Mouse (Mus musculus) leukemia stem cell, adult 10-12 weeks (primary cell): ENCODE data around the gene Zfp273. TPM values are rescaled to one million over a fixed set of nuclear protein-coding genes. Genes with fewer than 3 reads are reported as not detected.

ENCODE experiments used
- polyA plus RNA-seq: library from polyadenylated mRNA; stranded (reverse); fragments of >175 nt; gene quantifications from 2 replicates; pipeline ENCODE4 v1.2.3, GENCODE M21; 2012; ENCODE audit warnings: low replicate concordance

The Zfp273 gene
- polyA plus RNA-seq, result 0.15 TPM in 1 of 2 replicates, not detected in the other

DNA sequence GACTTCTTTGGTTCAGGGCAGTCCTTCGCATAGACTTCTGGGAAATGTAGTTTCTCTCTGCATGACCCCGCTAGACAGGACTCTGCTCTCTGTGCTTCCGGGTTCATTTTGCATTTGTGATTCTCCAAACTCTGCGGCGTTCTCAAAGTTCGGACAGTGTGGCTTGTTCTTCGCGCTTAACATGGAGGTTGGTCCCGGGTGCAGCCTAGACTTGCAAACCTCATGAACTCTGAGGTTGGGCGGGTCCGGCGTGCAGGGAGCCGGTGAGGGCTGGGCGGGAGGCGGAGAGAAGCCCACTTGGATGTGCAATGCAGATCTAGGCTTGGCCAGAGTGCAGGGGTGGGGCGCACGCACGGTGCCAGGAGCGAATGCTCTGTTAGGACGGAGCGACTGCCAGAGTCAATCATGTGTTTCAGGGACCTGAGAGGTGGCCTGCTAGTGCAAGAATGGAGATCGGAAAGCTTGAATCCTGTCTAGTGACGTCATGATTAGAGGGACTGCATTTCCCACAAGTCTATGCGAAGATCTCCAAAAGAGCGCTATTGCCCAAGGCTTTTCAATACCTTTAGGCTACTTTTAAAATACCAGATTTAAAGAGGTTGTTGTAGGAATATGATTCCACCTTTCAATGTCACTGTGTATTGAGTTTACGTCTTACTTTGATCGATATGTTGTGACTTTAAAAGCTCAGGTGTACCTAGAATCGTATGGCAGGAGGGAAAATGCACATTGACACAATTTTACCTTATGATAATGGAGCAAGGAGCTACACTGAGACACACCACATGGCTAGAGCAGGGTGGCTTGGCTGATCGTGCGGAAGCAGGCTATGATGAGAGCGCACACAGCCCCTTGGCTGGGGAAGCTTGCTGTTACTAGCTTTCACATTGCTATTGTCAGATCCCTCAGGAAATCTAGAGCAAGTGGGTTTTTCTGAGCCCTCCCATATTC, at the start of gene Zfp273:
Gene Zfp273, plus strand, starts transcription at position 31 of the 951 bp plus-strand sequence.

DNA sequence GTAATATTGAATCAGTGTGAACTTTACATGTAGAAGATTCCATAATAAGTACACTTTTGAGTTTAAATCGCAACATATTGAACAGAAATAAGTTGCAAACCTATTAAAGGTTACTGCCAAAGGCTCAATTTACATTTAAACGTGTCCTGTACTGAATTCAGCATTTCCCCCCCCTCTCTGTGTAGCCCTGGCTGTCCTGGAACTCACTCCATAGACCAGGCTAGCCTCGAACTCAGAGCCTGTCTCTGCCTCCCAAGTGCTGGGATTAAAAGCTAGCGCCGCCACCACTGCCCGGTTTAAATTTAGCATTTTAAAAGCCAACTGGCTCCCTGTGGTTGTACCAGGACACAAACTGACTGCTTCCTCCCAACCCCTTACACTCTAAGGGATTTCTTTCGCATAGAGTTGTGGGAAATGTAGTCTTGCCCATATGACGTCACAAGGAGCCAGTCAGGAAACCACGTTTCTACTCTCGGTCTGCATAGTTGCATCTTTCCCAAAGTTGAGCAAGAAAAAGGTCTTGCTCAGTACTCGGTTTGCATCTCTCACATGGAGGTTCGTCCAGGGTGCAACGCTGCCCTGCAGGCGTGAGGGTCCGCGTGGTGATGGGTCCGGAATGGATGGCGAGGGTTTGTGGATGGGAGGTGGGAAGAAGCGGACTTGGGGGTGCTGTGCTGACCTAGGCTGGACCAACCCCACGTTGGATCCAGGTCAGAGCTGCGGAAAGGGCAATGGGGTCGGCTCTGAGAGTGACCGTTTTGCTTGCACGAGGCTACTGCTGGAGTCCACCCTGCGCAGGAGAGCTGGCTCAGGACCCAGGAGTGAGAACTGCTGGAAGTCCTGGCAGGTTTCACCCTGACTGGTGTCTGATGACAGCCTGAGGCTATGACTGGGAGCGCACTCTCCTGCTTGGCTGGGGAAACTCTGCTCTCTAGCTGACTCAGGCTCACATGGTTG, 34.0 kb upstream of the Zfp273 start, which contains the start of gene Zfp493:
Gene Zfp493, plus strand, starts transcription at position 429 of the 957 bp plus-strand sequence.

DNA sequence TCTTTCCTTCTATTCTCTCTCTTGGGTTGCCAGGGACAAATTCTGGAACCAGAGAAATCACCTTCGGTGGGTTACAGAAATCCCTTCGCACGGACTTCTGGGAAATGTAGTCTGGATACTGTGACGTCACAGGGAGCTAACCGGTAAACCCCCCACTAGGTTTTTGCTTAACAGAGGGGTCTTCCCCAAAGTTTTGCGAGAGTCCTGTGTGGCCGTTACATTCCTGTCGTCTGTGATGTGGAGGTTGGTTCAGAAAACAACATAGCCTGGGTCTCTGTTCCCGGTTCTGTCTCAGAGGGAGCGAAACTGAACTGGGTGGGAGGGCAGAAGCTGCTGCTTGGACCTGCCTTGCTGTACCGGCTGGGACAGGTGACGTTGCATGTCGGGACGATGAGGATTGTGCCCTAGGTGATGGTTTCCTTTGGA, 17.4 kb downstream of the Zfp273 start, which contains the start of gene Gm10037:
Gene Gm10037, plus strand, starts transcription at position 196 of the 426 bp plus-strand sequence.

DNA sequence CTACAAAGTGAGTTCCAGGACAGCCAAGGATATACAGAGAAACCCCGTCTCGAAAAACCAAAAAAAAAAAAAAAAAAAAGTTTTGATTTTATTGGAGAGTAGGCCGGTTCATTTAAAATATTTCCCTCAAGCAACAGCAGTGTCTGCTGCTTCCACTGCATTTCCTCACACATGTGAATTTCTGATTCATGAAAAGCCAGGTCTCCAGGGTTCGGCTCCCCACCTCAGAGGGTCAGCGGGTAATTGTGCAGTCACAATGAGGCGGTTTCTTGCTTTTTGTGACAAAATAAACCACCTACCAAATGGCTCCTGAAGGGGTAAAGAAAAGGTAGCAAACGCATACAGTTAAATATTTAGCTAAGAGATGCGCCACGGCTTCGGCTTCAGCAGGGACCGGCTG, 49.5 kb downstream of the Zfp273 start, which contains the start of gene BC048507:
Gene BC048507, plus strand, starts transcription at position 301 of the 400 bp plus-strand sequence.

Other genes with a start within 250 kb of the Zfp273 start
- gene Zfp729b, start 204.0 kb upstream of the Zfp273 start, polyA plus RNA-seq, result 0.56 TPM in 1 of 2 replicates, not detected in the other
- gene Gm49345, start 176.0 kb upstream of the Zfp273 start, polyA plus RNA-seq, result not detected in 2 replicates
- gene Zfp729a, start 175.9 kb upstream of the Zfp273 start, polyA plus RNA-seq, result 0.11 and 0.27 TPM in 2 replicates
- 0.06 and 1.4 TPM in 2 replicates for gene Zfp738, start 126.7 kb upstream of the Zfp273 start, polyA plus RNA-seq
- 0.15 and 0.76 TPM in 2 replicates for gene Zfp65, start 84.6 kb upstream of the Zfp273 start, polyA plus RNA-seq
- 0.36 TPM in 1 of 2 replicates, not detected in the other for gene Zfp85, start 58.5 kb upstream of the Zfp273 start, polyA plus RNA-seq
- gene Zfp493, start 34.0 kb upstream of the Zfp273 start, polyA plus RNA-seq, result not detected in 2 replicates
- not detected in 2 replicates for gene Gm10037, start 17.4 kb downstream of the Zfp273 start, polyA plus RNA-seq
- not detected in 2 replicates for gene BC048507, start 49.6 kb downstream of the Zfp273 start, polyA plus RNA-seq